Mouse (Mus musculus) retina, postnatal 1 day (tissue): ENCODE measurements around the gene Lman2.

Experiments
- DNase-seq: peaks from one replicate; pipeline ENCODE4 v3.0.0-alpha.2; 2012

The Lman2 gene

DNA sequence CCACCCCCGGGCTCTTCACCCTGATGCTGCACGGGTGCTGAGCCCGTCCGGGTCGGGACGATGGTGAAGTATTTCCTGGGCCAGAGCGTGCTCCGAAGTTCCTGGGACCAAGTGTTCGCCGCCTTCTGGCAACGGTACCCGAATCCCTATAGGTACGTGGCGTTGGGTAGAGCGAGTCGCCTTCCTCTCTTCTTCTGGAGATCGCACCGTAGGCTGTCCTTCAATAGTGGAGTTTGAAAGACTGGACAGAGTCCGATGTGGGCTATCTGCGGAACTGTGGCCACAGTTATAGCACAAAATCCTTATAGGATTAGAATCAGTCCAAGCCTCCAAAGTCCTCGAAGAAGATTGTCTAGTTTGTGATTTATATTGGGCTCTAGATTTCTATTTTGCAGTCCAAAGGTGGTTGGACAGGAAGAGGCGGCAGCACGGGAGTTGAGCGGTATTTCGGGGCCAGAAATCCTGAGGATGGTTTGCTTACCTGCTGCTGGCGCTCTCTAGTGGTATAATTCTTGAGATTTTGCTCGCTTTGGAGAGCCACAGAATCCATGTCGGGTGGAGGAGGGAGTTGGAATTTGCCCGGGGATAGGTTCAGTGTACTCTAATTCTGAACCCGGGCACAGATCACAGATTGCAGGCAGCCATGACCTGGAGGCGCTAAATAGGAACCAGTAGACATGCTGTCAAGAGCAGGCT, 40.3 kb downstream of the Lman2 start:
- DNase-seq: peak; percentile 62

DNA sequence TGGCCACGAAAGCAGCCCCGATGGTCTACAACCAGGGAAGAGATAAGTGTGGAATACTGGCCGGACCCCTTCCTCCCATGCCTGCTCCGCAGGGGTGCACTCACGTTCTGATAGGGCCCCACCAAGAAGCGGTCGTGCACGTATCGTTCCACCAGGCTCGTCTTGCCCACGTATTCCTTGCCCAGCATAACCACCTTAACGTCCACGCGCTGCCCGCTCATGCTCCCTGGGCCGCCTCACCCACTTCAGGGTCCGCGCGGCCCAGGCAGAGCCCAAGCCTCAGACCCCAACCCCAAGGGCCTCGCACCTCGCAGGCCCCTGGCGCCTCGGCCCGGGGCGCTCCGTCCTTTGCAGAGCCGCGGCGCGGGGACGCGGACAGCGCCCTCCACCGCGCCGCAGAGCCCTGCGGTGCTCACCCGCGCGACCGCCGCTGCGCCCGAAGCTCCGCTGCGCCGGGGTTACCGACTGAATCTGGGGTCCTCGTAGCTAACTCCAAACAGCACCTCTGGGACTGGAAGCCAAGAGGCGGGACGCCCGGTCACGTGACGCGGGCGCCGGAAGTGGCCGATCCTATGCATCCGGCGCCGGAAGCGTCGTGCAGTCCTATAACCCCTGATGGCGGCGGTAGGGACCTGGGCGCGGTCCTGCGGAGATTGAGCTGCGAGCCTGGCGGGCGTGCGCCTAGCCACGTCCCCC, 41.0 kb downstream of the Lman2 start, which contains the start of gene Rab24:
Gene Rab24 (minus strand): TSS at position 513 of the 696 bp plus-strand sequence.
- DNase-seq: peak; percentile 92

DNA sequence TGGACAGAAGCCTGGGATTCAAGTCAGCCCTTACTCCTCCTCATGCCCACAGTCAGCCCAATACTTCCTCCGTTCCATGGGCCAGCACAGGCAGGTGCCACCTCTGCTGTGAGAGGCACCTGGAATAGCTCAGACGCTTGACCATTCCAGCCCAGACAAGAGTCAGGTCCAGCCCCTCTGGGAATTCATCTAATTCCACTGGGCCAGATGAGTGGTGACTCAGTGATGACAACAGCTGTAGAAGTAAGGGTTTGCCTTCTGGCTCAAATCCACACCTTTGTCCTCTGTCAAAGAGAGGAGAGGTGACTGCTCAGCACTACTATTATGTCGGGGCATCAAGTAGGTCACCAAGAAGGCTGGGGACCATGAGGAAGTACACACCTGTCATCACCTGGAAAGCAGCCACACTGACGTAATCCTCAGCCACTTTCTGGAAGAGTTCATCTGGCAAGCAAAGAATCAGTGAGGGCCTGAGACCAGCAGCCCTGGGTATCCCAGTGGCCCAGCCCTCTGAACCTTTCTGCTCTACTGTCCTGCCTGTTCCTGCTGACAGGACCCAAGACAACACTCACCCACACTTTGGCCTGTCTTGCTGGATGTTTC, 42.6 kb downstream of the Lman2 start, which contains the start of gene Prelid1:
Gene Prelid1 (plus strand): TSS at position 570 of the 603 bp plus-strand sequence.
- no peak for DNase-seq

DNA sequence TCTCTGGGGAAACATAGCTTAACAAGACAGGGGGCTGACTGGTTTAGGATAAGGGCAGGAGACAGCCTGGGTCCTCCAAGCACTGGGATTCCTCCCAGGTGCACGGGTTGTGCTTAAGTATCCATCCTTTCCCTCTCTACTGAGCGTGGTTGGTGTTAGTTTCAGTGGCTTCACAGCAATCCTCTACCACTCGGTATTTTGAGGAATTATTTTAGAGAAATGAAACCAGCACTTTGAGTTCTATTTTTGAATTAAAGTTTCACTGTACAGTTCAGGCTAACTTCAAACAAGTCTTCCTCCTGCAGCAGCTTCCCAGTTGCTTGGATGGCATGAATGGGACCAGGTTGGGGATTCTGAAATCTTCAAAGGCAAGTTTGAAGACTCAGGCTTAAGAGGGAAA, 44.2 kb downstream of the Lman2 start:
- no peak for DNase-seq

DNA sequence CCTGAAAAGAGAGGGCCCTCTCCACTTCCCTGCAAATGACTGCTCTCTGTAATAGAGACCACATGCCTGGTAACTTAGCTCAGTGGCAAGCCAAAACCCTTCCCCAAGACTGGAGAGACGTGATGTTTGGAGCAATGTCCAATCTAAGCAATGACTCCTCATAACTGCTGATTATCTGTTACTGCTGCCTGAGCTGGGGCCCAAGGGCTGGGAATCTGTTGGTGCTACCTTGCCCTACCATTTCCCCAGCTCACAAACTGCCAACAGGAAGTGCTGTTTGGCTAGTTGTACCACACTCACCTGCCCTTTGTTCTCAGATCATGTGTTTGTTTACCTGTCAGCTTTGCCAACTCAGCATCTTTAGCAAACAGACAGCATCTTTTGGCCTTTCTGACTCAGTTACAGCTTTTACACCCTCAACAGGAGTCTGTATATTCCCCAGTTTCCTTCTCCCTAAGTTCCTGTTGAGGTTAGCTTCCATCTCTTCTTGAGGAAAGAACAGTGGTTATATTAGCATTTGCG, 47.6 kb downstream of the Lman2 start:
- DNase-seq: no peak

DNA sequence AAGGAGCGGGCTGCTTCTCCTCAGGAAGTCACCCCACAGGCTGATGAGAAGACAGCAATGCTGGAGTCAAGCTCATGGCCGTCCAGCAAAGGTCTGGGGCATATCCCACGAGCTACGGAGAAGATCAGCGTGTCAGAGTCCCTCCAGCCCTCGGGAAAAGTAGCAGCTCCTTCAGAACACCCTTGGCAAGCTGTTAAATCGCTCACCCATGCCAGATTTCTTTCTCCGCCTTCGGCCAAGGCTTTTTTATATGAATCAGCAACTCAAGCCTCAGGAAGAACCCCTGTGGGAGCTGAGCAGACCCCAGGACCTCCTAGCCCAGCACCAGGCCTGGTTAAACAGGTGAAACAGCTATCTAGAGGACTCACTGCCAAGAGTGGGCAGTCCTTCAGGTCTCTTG, 49.5 kb downstream of the Lman2 start:
- DNase-seq: no peak

DNA sequence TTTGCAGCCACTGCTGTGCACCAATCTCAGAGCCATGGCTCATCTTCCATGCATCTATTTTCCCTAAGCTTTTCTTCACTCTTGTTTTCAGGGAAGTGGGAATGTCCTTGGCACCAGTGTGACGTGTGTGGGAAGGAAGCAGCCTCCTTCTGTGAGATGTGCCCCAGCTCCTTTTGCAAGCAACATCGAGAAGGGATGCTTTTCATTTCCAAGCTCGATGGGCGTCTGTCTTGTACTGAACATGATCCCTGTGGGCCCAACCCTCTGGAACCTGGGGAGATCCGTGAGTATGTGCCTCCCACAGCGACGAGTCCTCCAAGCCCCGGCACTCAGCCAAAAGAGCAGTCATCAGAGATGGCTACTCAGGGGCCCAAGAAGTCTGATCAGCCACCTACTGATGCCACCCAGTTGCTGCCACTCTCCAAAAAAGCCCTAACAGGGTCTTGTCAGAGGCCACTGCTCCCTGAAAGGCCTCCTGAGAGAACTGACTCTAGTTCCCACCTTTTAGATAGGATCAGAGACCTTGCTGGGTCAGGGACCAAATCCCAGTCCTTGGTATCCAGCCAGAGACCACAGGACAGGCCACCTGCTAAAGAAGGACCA, 50.5 kb downstream of the Lman2 start:
- DNase-seq: no peak

DNA sequence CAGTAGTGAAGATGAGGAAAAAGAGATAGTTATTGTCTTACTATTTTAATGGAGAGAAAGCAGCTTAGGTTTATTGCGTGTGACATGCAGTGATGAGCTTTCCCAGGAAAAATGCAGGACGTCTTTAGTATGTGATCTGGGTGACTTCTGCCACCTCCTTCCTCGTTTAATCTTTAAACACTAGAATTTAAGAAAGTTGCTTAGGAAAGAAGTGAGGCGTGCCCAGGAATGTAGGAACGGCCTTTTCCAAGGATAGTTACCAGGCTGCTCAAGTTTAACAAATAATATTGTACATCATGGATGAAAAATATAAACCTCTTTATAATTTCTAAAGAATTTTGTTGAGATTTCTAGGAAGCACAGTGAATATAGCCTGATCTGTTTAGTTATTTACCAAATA, 61.7 kb downstream of the Lman2 start:
- no peak for DNase-seq

DNA sequence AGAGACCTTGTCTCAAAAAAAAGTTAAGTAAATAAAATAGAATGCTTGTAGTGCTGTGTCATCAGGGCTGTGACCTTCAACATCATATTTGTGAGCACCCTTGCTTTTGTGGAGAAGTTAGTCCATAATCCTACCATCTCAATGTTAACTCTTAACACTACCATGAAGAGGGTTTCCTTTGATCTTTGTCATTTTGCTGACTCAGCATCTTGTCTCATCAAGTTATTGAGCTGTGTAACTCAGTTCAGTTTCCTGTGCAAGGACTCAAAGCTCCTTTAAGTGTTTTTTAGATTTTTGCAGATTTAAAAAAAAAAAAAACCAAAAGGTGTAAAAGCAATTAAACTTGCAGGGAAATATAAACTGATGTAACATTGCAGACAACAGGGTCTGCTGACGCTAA, 65.8 kb downstream of the Lman2 start:
- DNase-seq: no peak
